Mouse (Mus musculus) heart, postnatal 0 days (tissue): ENCODE measurements around the gene Pex5.

ENCODE experiments used
- CTCF ChIP-seq: IDR thresholded peaks from 2 replicates; pipeline ENCODE4 v1.5.1; 2016; ENCODE audit warnings: antibody characterized with exemption, control low read depth, low read depth
- EP300 ChIP-seq: IDR thresholded peaks from 2 replicates; pipeline ENCODE4 v1.6.1; 2016; ENCODE audit warnings: antibody characterized with exemption, low read depth

GRCm38 (mm10) chr6:124407180-124407579, 7.7 kb downstream of the Pex5 start:
- TF ChIP-seq CTCF (no peak), EP300 (no peak)
